Mouse (Mus musculus): ENCODE results near the gene Dctn5.

The Dctn5 gene

GRCm38 (mm10) chr7:122160037-122160436 is 27.2 kb downstream of the Dctn5 start:
- no peak for DNase-seq (ENCODE audit: low spot score in 2 of 2)

DNA sequence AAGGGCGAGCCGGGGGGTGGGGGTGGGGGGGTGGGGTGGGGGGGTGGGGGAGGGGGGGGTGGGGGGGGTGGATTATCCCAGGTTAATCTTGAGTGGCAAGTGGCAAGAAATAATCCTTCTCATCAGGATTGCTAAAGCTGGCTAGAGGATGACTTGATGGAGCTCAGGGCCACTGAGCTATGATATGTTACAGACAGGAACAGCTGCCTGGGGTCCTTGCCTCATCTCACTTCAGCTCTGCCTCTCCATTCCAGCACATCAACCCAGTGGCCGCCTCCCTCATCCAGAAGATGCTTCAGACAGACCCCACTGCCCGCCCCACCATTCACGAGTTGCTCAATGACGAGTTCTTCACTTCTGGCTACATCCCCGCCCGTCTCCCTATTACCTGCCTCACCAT is 30.9 kb downstream of the Dctn5 start:
- DNase-seq (ENCODE audit: low spot score in 2 of 2) = no peak

GRCm38 (mm10) chr7:122167203-122167602 is 34.4 kb downstream of the Dctn5 start:
- no peak for DNase-seq (ENCODE audit: low spot score in 2 of 2)

- no peak for DNase-seq (ENCODE audit: low spot score in 2 of 2)
Observed at GRCm38 (mm10) chr7:122170705-122171104, 37.9 kb downstream of the Dctn5 start.

DNA sequence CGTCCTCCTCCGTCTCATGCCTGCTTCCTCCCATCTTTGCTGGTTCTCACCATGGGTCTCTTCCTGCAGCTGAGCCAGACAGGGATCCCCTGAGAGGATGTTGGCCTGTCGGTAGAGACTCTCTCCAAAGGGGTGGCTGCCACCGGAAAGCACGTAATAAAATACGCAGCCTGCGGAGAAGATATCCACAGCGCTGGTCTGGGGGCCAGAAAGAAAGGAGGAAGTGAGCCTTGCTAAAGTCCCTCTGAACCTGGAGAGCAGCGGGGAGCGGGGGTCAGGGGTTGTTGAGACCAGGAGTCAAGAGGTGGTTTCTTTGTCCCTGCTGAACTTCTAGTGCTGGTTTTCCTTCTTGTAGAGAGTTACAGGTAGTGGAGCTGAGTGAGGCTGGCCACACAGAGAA is 38.8 kb downstream of the Dctn5 start:
- DNase-seq (ENCODE audit: low spot score in 2 of 2) = no peak

DNA sequence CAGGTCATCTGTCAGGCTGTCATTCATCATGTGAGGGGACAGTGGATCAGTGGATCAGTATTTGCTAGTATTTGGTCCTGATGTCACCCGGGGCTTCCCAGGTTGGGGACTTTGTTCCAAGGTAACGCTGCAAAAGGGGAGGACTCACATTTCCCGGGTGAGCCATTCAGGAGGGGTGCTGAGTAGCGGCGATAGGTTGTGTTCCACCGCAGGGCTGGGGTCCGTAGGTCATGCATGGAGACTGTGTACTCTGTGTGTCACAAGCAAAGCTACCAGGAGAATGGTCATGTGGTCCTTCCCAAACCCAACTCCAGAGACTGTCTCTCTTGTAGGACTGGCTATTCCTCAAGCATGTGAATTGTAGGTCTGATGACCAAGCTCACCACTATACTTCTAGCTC is 47.9 kb downstream of the Dctn5 start:
- DNase-seq (ENCODE audit: low spot score in 2 of 2) = no peak

DNA sequence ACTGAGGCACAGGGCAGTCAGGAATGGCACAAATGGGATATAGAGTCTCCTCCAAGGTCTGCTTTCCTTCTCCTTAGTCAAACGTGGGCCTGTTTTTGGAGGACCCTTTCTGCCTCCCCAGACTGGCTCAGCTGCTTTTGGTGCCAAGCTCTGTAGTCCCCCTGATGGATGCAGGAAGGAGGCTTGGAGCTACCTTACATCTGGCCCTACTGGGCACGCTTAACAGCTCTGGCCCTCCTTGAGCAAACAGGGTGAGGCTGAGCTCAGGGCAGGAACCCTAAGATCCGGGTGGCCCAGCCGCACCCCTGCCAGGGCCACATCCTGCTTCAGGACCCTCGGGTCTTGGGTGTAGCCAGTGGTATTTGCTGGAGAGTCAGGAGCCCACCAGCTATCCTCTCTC is 51.7 kb downstream of the Dctn5 start:
- DNase-seq (ENCODE audit: low spot score in 2 of 2) = no peak

DNA sequence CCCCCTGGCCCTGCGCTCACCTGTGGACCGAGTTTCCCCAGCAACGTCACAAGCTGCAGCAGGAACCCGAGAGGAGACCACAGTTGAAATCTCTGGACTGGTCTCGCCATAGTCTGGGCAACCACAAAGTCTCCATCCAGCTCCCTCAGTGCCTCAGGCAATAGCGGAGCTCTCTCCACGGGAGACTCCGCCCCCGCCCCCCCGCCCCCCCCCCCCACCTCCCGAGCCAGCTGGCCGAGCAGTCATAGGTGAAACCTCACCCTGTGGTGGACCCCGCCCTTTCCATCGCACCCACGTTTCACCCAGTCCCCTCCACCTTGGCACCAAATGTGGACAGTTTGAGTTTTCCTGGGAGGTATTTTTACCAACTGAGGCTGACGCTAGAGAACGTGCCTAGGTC is 53.2 kb downstream of the Dctn5 start, which contains the start of gene Ern2:
Ern2 (minus strand) TSS at position 165 of the 400 bp plus-strand sequence.
- no peak for DNase-seq (ENCODE audit: low spot score in 2 of 2)

DNA sequence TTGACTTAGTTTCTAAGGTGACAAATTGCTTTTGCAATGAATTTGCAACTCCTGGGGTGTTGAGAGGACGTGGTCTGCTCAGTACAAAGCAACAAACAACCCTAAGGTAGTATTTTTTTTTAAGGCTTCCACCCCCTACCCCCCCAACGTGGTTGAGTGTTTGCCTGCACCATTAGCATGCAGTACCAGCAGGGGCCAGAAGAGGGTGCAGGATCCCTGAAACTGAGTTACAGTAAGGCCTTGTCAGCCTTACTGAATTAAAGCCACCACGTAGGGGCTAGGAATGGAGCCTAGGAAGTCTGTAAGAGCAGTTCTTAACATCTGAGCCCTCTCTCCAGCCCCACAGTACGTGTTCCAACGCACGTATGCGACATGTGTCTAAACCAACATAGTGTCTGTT is 56.6 kb downstream of the Dctn5 start:
- DNase-seq (ENCODE audit: low spot score in 2 of 2) = peak in 1 of 2 experiments; percentile 76

GRCm38 (mm10) chr7:122191097-122191496 is 58.3 kb downstream of the Dctn5 start:
- no peak for DNase-seq (ENCODE audit: low spot score in 2 of 2)

GRCm38 (mm10) chr7:122193919-122194318 is 61.1 kb downstream of the Dctn5 start:
- no peak for DNase-seq (ENCODE audit: low spot score in 2 of 2)

GRCm38 (mm10) chr7:122196771-122197170 is 63.9 kb downstream of the Dctn5 start:
- DNase-seq (ENCODE audit: low spot score in 2 of 2) = no peak

DNA sequence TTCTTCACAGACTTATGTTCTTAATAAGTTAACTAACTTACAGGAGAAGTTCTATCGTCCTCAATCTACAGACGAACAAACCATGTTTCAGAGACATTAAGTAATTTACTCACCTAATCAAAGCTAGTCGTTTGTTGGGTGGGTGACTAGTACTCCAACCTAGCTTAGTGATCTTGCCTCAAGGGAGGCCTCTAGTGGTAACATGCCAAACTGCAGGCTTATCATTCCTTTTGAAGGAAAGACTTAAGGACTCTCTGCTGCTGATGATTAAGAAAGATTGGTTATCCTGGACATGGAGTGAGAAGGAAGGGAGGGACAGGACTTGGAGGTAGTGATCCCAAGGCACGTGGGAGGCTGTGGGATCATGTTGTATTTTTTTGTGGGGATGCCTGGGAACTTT is 64.5 kb downstream of the Dctn5 start:
- peak; percentile 36 to 75 for DNase-seq (ENCODE audit: low spot score in 2 of 2)

All from spleen, postnatal 10 days (tissue).